Mouse (Mus musculus): ENCODE results near the gene Lyst.

The Lyst gene

DNA sequence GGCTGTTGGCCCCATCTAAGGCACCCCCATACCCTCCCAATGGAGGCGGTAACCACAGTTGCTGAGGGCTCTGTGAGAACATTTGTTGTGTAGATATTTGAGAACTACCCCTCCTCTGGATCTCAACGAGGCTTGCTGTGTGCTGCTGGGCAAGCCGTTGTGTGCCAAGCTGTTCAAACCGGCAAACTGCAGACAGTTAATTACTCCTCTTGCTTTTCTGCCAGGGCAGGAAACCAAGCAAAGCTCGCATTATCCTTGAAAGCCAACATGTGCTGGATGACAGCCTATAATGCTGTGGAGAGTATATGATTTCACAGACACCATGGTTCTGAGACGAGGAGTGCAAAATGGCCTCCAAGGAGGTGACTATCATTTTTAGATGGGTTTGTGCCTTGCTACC, 236.3 kb downstream of the Lyst start:
- DNase-seq (ENCODE audit: extremely low read depth, insufficient read length, low spot score), result no peak

DNA sequence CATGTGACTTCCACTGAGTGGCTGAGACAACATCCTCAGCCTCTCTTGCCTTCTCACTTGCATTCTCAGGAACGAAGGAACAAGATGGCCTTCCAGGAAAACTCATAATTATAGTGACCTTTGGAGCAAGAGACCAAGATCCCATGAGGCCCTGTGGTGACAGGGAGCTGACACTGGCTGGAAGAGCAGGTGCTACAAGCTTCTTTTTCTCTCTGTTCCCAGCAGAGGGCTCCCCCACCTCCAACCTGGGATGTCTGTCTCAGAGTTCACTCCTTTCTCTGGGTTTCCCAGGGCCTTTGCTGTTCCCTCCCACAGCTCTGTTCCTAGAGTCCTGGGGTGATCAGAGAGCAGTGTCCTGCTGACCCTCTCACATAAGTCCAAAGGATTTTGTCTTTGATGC, 237.9 kb downstream of the Lyst start:
- no peak for DNase-seq (ENCODE audit: extremely low read depth, insufficient read length, low spot score)
